ENCODE assay signal across 8 mouse cellular contexts in the genomic region with DNA sequence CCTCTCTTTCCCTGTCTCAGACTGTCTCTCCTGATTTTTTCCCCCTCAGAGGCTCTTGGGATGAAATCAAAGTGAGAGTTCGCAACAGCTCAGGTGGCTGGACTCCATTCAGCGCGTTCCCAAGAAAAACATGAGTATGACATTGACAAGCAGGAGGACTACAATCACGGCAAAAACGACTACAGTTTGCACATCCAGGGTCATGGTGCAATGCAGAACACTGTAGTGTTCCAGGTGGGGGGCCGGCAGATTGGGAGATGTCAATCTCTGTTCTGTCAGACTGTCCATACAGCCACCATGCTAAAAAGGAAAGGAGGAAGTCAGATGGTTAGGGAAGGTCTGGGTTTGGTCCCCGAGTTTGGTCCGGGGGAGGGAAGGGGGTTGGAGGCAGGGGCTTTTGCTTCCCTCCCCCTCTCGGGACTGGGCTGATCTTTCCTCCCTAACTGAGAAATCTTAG. TPM values are rescaled to one million over a fixed set of nuclear protein-coding genes. Genes with fewer than 3 reads are reported as not detected.
DNase-seq lines count a peak whose midpoint lies in the region; ATAC-seq and TF ChIP-seq lines count a peak whose summit lies in the region.

No protein-coding gene starts in this region.

- TF ChIP-seq POLR2A in MEL (IDR thresholded peaks at IDR 0.05; ENCODE audit: control insufficient read depth in 1 of 2, insufficient read depth in 1 of 2, low read depth in 1 of 2, low read length in 2 of 2, poor library complexity in 1 of 2), result no peak

- H3K4me1 ChIP-seq in MEL (ENCODE audit: control insufficient read depth in 1 of 2, insufficient read depth in 2 of 2, low read length in 2 of 2), result peaks cover 0 to 4% of the 10 kb centered on the region in 2 experiments; a peak in 1 of 4 replicates
- peaks cover 2% of the 10 kb centered on the region; the same call in 1 of the 2 replicates for H3K4me1 ChIP-seq in heart, embryonic 15.5 days (replicated peaks)
- no peaks in the 10 kb centered on the region for H3K4me1 ChIP-seq in limb, embryonic 10.5 days
- H3K4me1 ChIP-seq in midbrain, embryonic 14.5 days (ENCODE audit: control insufficient read depth, insufficient read depth, low read length), result peaks cover 16% of the 10 kb centered on the region

- H3K9ac ChIP-seq in MEL (ENCODE audit: control insufficient read depth, low read depth, low read length, poor library complexity, severe bottlenecking), result peak overlapping the region; percentile 67
- H3K9ac ChIP-seq in heart, embryonic 15.5 days, result peak overlapping the region; percentile 53
- peak overlapping the region; percentile 56 for H3K9ac ChIP-seq in midbrain, embryonic 14.5 days (replicated peaks; ENCODE audit: low read length)

- TF ChIP-seq CTCF in MEL (IDR thresholded peaks at IDR 0.05 in 2 of 3, conservative IDR thresholded peaks at IDR 0.05 in 1 of 3; ENCODE audit: control insufficient read depth in 1 of 3, insufficient read depth in 1 of 3, low read depth in 2 of 3, low read length in 3 of 3, poor library complexity in 1 of 3, severe bottlenecking in 1 of 3), result no peak

- H3K27ac ChIP-seq in MEL (ENCODE audit: control insufficient read depth, low read depth, low read length), result no peak overlapping the region
- H3K27ac ChIP-seq in heart, embryonic 15.5 days, result peak overlapping the region; percentile 81
- H3K27ac ChIP-seq in limb, embryonic 10.5 days, result peak overlapping the region; percentile 85
- peak overlapping the region; percentile 83 for H3K27ac ChIP-seq in midbrain, embryonic 14.5 days (replicated peaks; ENCODE audit: low read depth, low read length)

- no peaks in the 10 kb centered on the region for H3K79me2 ChIP-seq in MEL (ENCODE audit: control insufficient read depth, insufficient read depth, low read length, poor library complexity)

- H3K36me3 ChIP-seq in MEL (ENCODE audit: control insufficient read depth in 1 of 2, insufficient read depth in 2 of 2, low read length in 2 of 2), result no peaks in the 10 kb centered on the region
- H3K36me3 ChIP-seq in heart, embryonic 15.5 days, result no peaks in the 10 kb centered on the region
- no peaks in the 10 kb centered on the region for H3K36me3 ChIP-seq in limb, embryonic 10.5 days
- H3K36me3 ChIP-seq in midbrain, embryonic 14.5 days (ENCODE audit: control insufficient read depth, insufficient read depth, low read length), result no peaks in the 10 kb centered on the region

- peak overlapping the region; percentile 65 to 75 for H3K4me3 ChIP-seq in MEL (ENCODE audit: control insufficient read depth in 1 of 2, insufficient read depth in 1 of 2, low read depth in 2 of 2, low read length in 2 of 2)
- peak overlapping the region; percentile 55 for H3K4me3 ChIP-seq in heart, embryonic 15.5 days
- H3K4me3 ChIP-seq in limb, embryonic 10.5 days, result peak overlapping the region; percentile 53
- peak overlapping the region; percentile 41 for H3K4me3 ChIP-seq in midbrain, embryonic 14.5 days (replicated peaks; ENCODE audit: low read depth, low read length)

- TF ChIP-seq EP300 in MEL (IDR thresholded peaks at IDR 0.05; ENCODE audit: low read depth in 1 of 2, low read length in 2 of 2), result no peak

- WGBS in heart, embryonic 15.5 days, result 22% methylated on average over 9 of the region's 9 CpGs
- 22% methylated on average over 9 of the region's 9 CpGs for WGBS in limb, embryonic 10.5 days
- 33% methylated on average over 9 of the region's 9 CpGs for WGBS in midbrain, embryonic 14.5 days

- ATAC-seq in common myeloid progenitor, adult 5-6 weeks (replicated peaks; ENCODE audit: low read depth, poor library complexity, severe bottlenecking), result peak; percentile 40
- ATAC-seq in heart, embryonic 15.5 days (replicated peaks; ENCODE audit: insufficient number of reproducible peaks, insufficient read depth, low FRiP score, low read depth), result 0 out of 2 replicates have a peak, but pooled peaks have one; percentile 26
- peak; percentile 21; the same call in 1 of the 2 replicates for ATAC-seq in midbrain, embryonic 14.5 days (ENCODE audit: low FRiP score, low TSS enrichment)

- no peak for TF ChIP-seq RAD21 in MEL (IDR thresholded peaks at IDR 0.05; ENCODE audit: low read depth, low read length)

- H3K9me3 ChIP-seq in MEL (replicated peaks; ENCODE audit: insufficient read depth, low read length), result no peaks in the 10 kb centered on the region
- H3K9me3 ChIP-seq in heart, embryonic 15.5 days (replicated peaks), result no peaks in the 10 kb centered on the region
- H3K9me3 ChIP-seq in limb, embryonic 10.5 days (replicated peaks), result no peaks in the 10 kb centered on the region
- H3K9me3 ChIP-seq in midbrain, embryonic 14.5 days (ENCODE audit: control insufficient read depth, low read length), result no peaks in the 10 kb centered on the region

- peak; percentile 13 to 27 for DNase-seq in layer of hippocampus, postnatal 10 days (ENCODE audit: low spot score in 2 of 2)
- DNase-seq in layer of hippocampus, postnatal 14 days (ENCODE audit: low spot score in 2 of 2), result no peak
- DNase-seq in MEL (ENCODE audit: low read depth, low spot score), result no peak
- no peak for DNase-seq in limb, embryonic 10.5 days (ENCODE audit: low spot score)
- DNase-seq in midbrain, embryonic 14.5 days, result peak; percentile 16
- DNase-seq in Muller cell, postnatal 12 days (ENCODE audit: inconsistent ontology term), result no peak

- H3K4me2 ChIP-seq in heart, embryonic 15.5 days, result peak overlapping the region; percentile 68
- peak overlapping the region; percentile 61 for H3K4me2 ChIP-seq in midbrain, embryonic 14.5 days (ENCODE audit: low read length)

- H3K27me3 ChIP-seq in MEL (ENCODE audit: control insufficient read depth in 1 of 2, insufficient read depth in 2 of 2, low read length in 2 of 2), result no peaks in the 10 kb centered on the region
- H3K27me3 ChIP-seq in heart, embryonic 15.5 days, result no peaks in the 10 kb centered on the region
- H3K27me3 ChIP-seq in limb, embryonic 10.5 days (ENCODE audit: low read depth, poor library complexity, severe bottlenecking), result peaks cover 75% of the 10 kb centered on the region
- no peaks in the 10 kb centered on the region for H3K27me3 ChIP-seq in midbrain, embryonic 14.5 days (ENCODE audit: control insufficient read depth, insufficient read depth, low read length)

TF ChIP-seq in MEL, 35 proteins besides CTCF, POLR2A, EP300 and RAD21:
- TF ChIP-seq CHD2 (IDR thresholded peaks at IDR 0.05; ENCODE audit: low read length), result no peak
- TF ChIP-seq RCOR1 (IDR thresholded peaks at IDR 0.05; ENCODE audit: low read depth, low read length), result no peak
- TF ChIP-seq GATA1 (IDR thresholded peaks at IDR 0.05; ENCODE audit: low read depth, low read length), result no peak
- no peak for TF ChIP-seq ZNF384 (IDR thresholded peaks at IDR 0.05; ENCODE audit: low read depth, low read length)
- TF ChIP-seq HCFC1 (IDR thresholded peaks at IDR 0.05; ENCODE audit: low read depth, low read length), result no peak
- TF ChIP-seq JUND (IDR thresholded peaks at IDR 0.05; ENCODE audit: low read depth, low read length), result no peak
- TF ChIP-seq SIN3A (IDR thresholded peaks at IDR 0.05; ENCODE audit: low read length), result no peak
- no peak for TF ChIP-seq GABPA (IDR thresholded peaks at IDR 0.05; ENCODE audit: low read depth, low read length)
- no peak for TF ChIP-seq TBP (IDR thresholded peaks at IDR 0.05; ENCODE audit: low read depth, low read length)
- TF ChIP-seq SMC3 (IDR thresholded peaks at IDR 0.05; ENCODE audit: low read depth, low read length), result no peak
- TF ChIP-seq TAL1 (IDR thresholded peaks at IDR 0.05; ENCODE audit: low read length), result no peak
- TF ChIP-seq NELFE (IDR thresholded peaks at IDR 0.05; ENCODE audit: low read depth, low read length), result no peak
- TF ChIP-seq POLR2AphosphoS2 (IDR thresholded peaks at IDR 0.05; ENCODE audit: low read length), result no peak

RNA-seq across cellular contexts. Expression of gene Arhgef9, which starts 31.0 kb away (rescaled TPM):
- 100 to 1,000 TPM; 139 to 150 TPM for total RNA-seq in layer of hippocampus, postnatal 10 days (2021)
- 100 to 1,000 TPM; 223 to 242 TPM for total RNA-seq in layer of hippocampus, postnatal 14 days (2021)
- total RNA-seq in MEL (2012; rRNA removed), result 0.08 TPM in 1 of 2 replicates, not detected in the other
- not detected for polyA plus RNA-seq in MEL (2012; ENCODE audit: insufficient read depth in 1 of 2, insufficient read length in 2 of 2, low read depth in 1 of 2, low replicate concordance in 2 of 2, missing spikeins in 1 of 2)
- 0.97 and 2.1 TPM in 2 replicates for total RNA-seq in common myeloid progenitor, adult 5-6 weeks (2017)
- polyA plus RNA-seq in heart, embryonic 15.5 days (2015; fragmentation: Nextera tagmentation; extraction: Ambion mirVana), result 9.0 and 12.3 TPM in 2 replicates
- 8.6 and 13.3 TPM in 2 replicates for polyA plus RNA-seq in limb, embryonic 10.5 days (2016; fragmentation: Nextera tagmentation; extraction: Ambion mirVana)
- 39.4 and 55.1 TPM in 2 replicates for polyA plus RNA-seq in midbrain, embryonic 14.5 days (2014; fragmentation: Nextera tagmentation; extraction: Ambion mirVana)

Comparison
In these comparisons a context has a peak if more than half of its experiments do, and no peak if none do; other contexts are left out.
1. DNase-seq: peak in layer of hippocampus, postnatal 10 days (2 of 2) and midbrain, embryonic 14.5 days (single experiment); none in layer of hippocampus, postnatal 14 days (0 of 2), MEL (single experiment), limb, embryonic 10.5 days (single experiment) and Muller cell, postnatal 12 days (single experiment).
2. RNA of gene Arhgef9, which starts 31.0 kb away (total RNA-seq): 223 to 242 TPM in layer of hippocampus, postnatal 14 days and 139 to 150 TPM in layer of hippocampus, postnatal 10 days; 0.97 to 2.1 TPM in common myeloid progenitor, adult 5-6 weeks and 0.08 TPM in MEL; every median in the first group is over 10 times any median in the second.
3. Peak in every context shown above with its lines, with median percentiles within 50 percentile points of each other: H3K4me3 ChIP-seq, H3K9ac ChIP-seq and ATAC-seq.